8 mouse cellular contexts compared by ENCODE assay signal in the genomic region with DNA sequence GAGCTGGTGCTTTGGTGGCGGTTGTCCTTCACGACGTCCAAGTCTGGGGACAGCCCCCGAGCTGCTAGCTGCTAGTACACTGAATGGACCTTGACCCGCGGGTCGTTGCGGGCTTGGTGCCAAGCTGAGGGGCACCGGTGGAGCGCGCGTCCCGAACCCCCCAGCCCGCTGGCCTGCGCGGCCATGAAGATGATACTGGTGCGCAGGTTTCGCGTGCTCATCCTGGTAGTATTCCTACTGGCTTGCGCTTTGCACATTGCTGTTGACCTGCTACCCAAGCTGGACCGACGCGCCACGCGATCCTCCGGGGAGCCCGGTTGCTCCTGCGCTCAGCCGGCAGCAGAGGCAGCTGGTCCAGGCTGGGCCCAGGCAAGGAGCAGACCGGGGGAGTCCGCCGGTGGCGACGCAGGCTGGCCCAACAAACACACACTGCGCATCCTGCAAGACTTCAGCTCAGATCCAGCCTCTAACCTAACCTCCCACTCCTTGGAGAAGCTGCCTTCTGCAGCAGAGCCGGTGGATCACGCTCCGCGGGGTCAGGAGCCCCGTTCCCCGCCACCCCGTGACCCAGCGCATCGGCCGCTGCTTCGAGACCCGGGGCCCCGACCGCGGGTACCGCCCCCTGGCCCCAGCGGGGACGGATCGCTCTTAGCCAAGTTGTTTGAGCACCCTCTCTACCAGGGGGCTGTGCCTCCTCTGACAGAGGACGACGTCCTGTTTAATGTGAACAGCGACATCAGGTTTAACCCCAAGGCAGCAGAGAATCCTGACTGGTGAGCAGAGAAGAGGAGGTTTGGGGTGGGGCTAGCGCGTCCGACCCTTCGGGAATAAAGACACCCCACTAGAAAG. TPM values are rescaled to one million over a fixed set of nuclear protein-coding genes. Genes with fewer than 3 reads are reported as not detected.
DNase-seq lines count a peak whose midpoint lies in the region; ATAC-seq and TF ChIP-seq lines count a peak whose summit lies in the region.

No protein-coding gene starts in this region.

- DNase-seq in thymus, adult 2 months = no peak
- no peak for DNase-seq in thymus, postnatal 10 days (ENCODE audit: low spot score in 2 of 2)
- DNase-seq in kidney, postnatal 10 days = peak; percentile 72
- DNase-seq in lung, postnatal 10 days = peak; percentile 21
- DNase-seq in right cerebral cortex, postnatal 14 days = peak; percentile 45

- TF ChIP-seq POLR2A in thymus, adult 2 months (IDR thresholded peaks at IDR 0.05; ENCODE audit: control insufficient read depth, extremely low read depth, insufficient read depth, low read length, poor library complexity) = no peak

- peaks cover 2% of the 10 kb centered on the region for H3K27me3 ChIP-seq in thymus, adult 2 months (ENCODE audit: control insufficient read depth, insufficient read depth, low read length)
- H3K27me3 ChIP-seq in embryonic facial prominence, embryonic 13.5 days = peaks cover 65% of the 10 kb centered on the region
- peaks cover 59% of the 10 kb centered on the region for H3K27me3 ChIP-seq in heart, embryonic 13.5 days (replicated peaks)

- H3K9ac ChIP-seq in embryonic facial prominence, embryonic 13.5 days = peak overlapping the region; percentile 77
- H3K9ac ChIP-seq in heart, embryonic 13.5 days = peak overlapping the region; percentile 85

- peak overlapping the region; percentile 97 for H3K4me2 ChIP-seq in embryonic facial prominence, embryonic 13.5 days
- H3K4me2 ChIP-seq in heart, embryonic 13.5 days = peak overlapping the region; percentile 94

- H3K4me3 ChIP-seq in thymus, adult 2 months (ENCODE audit: control insufficient read depth, insufficient read depth, low read length) = peak overlapping the region; percentile 16
- H3K4me3 ChIP-seq in embryonic facial prominence, embryonic 13.5 days = peak overlapping the region; percentile 72
- H3K4me3 ChIP-seq in heart, embryonic 13.5 days = peak overlapping the region; percentile 69

- H3K4me1 ChIP-seq in thymus, adult 2 months (replicated peaks; ENCODE audit: control insufficient read depth, insufficient read depth, low read length) = no peaks in the 10 kb centered on the region
- peaks cover 26% of the 10 kb centered on the region for H3K4me1 ChIP-seq in embryonic facial prominence, embryonic 13.5 days
- H3K4me1 ChIP-seq in heart, embryonic 13.5 days = peaks cover 31% of the 10 kb centered on the region

- no peaks in the 10 kb centered on the region for H3K36me3 ChIP-seq in thymus, adult 2 months (ENCODE audit: control insufficient read depth, insufficient read depth, low read length)
- no peaks in the 10 kb centered on the region for H3K36me3 ChIP-seq in embryonic facial prominence, embryonic 13.5 days
- peaks cover 17% of the 10 kb centered on the region; the same call in 1 of the 2 replicates for H3K36me3 ChIP-seq in heart, embryonic 13.5 days

- WGBS in thymus, adult 2 months = 5% methylated on average over 61 of the region's 61 CpGs
- WGBS in embryonic facial prominence, embryonic 13.5 days = 1% methylated on average over 61 of the region's 61 CpGs
- whole genome bisulfite sequencing in heart, embryonic 13.5 days = 2% methylated on average over 61 of the region's 61 CpGs

- no peak for TF ChIP-seq CTCF in thymus, adult 2 months (IDR thresholded peaks at IDR 0.05; ENCODE audit: borderline replicate concordance, control insufficient read depth, extremely low read depth, insufficient read depth, low read length, poor library complexity)

- H3K27ac ChIP-seq in thymus, adult 2 months (ENCODE audit: control insufficient read depth, insufficient read depth, low read length) = no peak overlapping the region
- H3K27ac ChIP-seq in embryonic facial prominence, embryonic 13.5 days = no peak overlapping the region
- no peak overlapping the region for H3K27ac ChIP-seq in heart, embryonic 13.5 days (replicated peaks)

- no peak for ATAC-seq in embryonic facial prominence, embryonic 13.5 days (ENCODE audit: insufficient number of reproducible peaks, insufficient read depth, low FRiP score, low TSS enrichment, low read depth)
- no peak for ATAC-seq in heart, embryonic 13.5 days (ENCODE audit: extremely low read depth, insufficient number of reproducible peaks, low FRiP score, low TSS enrichment)
- no peak for ATAC-seq in activated CD4-positive, CD25-positive, alpha-beta regulatory T cell, adult 4 months

- H3K9me3 ChIP-seq in embryonic facial prominence, embryonic 13.5 days = no peaks in the 10 kb centered on the region
- no peaks in the 10 kb centered on the region for H3K9me3 ChIP-seq in heart, embryonic 13.5 days

RNA-seq across cellular contexts. Expression of a gene that starts 1.4 kb away (rescaled TPM):
- polyA plus RNA-seq in thymus, adult 2 months (2012; rRNA removed) = 9.8 and 11.0 TPM in 2 replicates
- polyA plus RNA-seq in embryonic facial prominence, embryonic 13.5 days (2015; fragmentation: Nextera tagmentation; extraction: Ambion mirVana) = 2.9 and 5.3 TPM in 2 replicates
- 5.2 and 7.2 TPM in 2 replicates for polyA plus RNA-seq in heart, embryonic 13.5 days (2015; fragmentation: Nextera tagmentation; extraction: Ambion mirVana)
- polyA plus RNA-seq in activated CD4-positive, CD25-positive, alpha-beta regulatory T cell, adult 4 months (2017; shearing (Covaris generic)) = not detected

Comparison
In these comparisons a context has a peak if more than half of its experiments do, and no peak if none do; other contexts are left out.
1. DNase-seq: peak in kidney, postnatal 10 days (single experiment), lung, postnatal 10 days (single experiment) and right cerebral cortex, postnatal 14 days (single experiment); none in thymus, adult 2 months (single experiment) and thymus, postnatal 10 days (0 of 2).
2. H3K4me3 ChIP-seq: peak in every context shown above with its lines; median percentile 72 in embryonic facial prominence, embryonic 13.5 days; 69 in heart, embryonic 13.5 days; 16 in thymus, adult 2 months.